Mouse (Mus musculus) heart, adult 10 weeks (tissue): Measurements from ENCODE around the gene Gm11238. TPM values are rescaled to one million over a fixed set of nuclear protein-coding genes. Genes with fewer than 3 reads are reported as not detected.

ENCODE experiments used
- polyA plus RNA-seq: library from polyadenylated mRNA; stranded (reverse); fragments of 350-450 nt; fragmentation: Illumina TruSeq; extraction: RNeasy Lipid Tissue Mini Kit (QIAGEN cat#74804); gene quantifications from one replicate; pipeline ENCODE4 v1.2.3, GENCODE M21; 2014; ENCODE audit warnings: low read depth, low replicate concordance

Gene Gm11238
- not detected for polyA plus RNA-seq

DNA sequence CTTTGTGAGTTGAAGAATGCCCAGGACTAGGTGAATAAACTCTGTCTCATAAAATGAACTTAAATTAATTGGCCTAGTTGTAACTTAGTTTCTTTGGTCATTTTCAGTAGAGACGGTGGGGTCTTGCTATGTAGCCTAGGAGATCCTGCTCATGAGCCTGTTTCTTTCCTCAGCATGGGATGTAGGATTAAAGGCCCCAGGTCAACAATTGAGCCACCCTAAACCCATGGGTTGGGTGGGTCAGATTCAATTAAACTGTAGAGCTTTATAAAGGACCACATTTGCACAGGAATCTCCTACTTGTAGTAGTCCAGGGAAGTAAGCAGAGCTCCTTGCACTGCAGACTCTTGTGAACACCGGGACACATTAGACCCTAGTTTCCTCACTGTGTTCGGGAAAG lies at the start of gene Gm11238:
Gene Gm11238 (plus strand): TSS at position 301 of the 400 bp plus-strand sequence.

GRCm38 (mm10) chr4:73622684-73623083 lies 15.0 kb downstream of the Gm11238 start, which contains the start of gene Gm11237:
TSS of gene Gm11237 (plus strand) at chr4:73622984.

DNA sequence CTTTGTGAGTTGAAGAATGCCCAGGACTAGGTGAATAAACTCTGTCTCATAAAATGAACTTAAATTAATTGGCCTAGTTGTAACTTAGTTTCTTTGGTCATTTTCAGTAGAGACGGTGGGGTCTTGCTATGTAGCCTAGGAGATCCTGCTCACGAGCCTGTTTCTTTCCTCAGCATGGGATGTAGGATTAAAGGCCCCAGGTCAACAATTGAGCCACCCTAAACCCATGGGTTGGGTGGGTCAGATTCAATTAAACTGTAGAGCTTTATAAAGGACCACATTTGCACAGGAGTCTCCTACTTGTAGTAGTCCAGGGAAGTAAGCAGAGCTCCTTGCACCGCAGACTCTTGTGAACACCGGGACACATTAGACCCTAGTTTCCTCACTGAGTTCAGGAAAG lies 30.1 kb downstream of the Gm11238 start, which contains the start of gene Gm11236:
Gene Gm11236 (plus strand): TSS at position 301 of the 400 bp plus-strand sequence.

DNA sequence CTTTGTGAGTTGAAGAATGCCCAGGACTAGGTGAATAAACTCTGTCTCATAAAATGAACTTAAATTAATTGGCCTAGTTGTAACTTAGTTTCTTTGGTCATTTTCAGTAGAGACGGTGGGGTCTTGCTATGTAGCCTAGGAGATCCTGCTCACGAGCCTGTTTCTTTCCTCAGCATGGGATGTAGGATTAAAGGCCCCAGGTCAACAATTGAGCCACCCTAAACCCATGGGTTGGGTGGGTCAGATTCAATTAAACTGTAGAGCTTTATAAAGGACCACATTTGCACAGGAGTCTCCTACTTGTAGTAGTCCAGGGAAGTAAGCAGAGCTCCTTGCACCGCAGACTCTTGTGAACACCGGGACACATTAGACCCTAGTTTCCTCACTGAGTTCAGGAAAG lies 60.4 kb downstream of the Gm11238 start, which contains the start of gene Gm11239:
Gene Gm11239 (plus strand): TSS at position 301 of the 400 bp plus-strand sequence.

GRCm38 (mm10) chr4:73683216-73683615 lies 75.5 kb downstream of the Gm11238 start, which contains the start of gene Gm428:
TSS of gene Gm428 (plus strand) at chr4:73683516.

Other genes starting within 250 kb of the Gm11238 start
- gene Gm11487, start 202.8 kb upstream of the Gm11238 start, polyA plus RNA-seq: not detected
- gene Gm11237, start 15.1 kb downstream of the Gm11238 start, polyA plus RNA-seq: not detected
- gene Gm11236, start 30.2 kb downstream of the Gm11238 start, polyA plus RNA-seq: not detected
- gene Gm11239, start 60.5 kb downstream of the Gm11238 start, polyA plus RNA-seq: not detected
- gene Gm428, start 75.6 kb downstream of the Gm11238 start, polyA plus RNA-seq: not detected
- 0.84 TPM for gene Rasef, start 183.1 kb downstream of the Gm11238 start, polyA plus RNA-seq